Mouse (Mus musculus) forebrain, embryonic 13.5 days (tissue): Measurements from ENCODE around the gene Rcor2. TPM values are rescaled to one million over a fixed set of nuclear protein-coding genes. Genes with fewer than 3 reads are reported as not detected.

Experiments used
- ATAC-seq: fragments of 200-750 bp; cut with Nextera tagmentation; 2 replicates; pipeline ENCODE4 v1.8.0; 2017
- H3K27ac ChIP-seq: fragments of 300-500 bp; sonication (generic); 2 replicates; pipeline ENCODE4 v1.5.1; 2015; ENCODE audit warnings: inconsistent platforms, mild to moderate bottlenecking, moderate library complexity
- H3K27me3 ChIP-seq: fragments of 300-500 bp; sonication (generic); 2 replicates; pipeline ENCODE4 v1.6.1; 2015; ENCODE audit warnings: mild to moderate bottlenecking, inconsistent platforms
- H3K36me3 ChIP-seq: fragments of 300-500 bp; sonication (generic); 2 replicates; pipeline ENCODE4 v1.6.1; 2015; ENCODE audit warnings: mild to moderate bottlenecking, inconsistent platforms; ENCODE audit not compliant: poor library complexity, severe bottlenecking
- H3K4me1 ChIP-seq: fragments of 300-500 bp; sonication (generic); 2 replicates; pipeline ENCODE4 v1.6.1; 2015; ENCODE audit warnings: inconsistent platforms
- H3K4me2 ChIP-seq: fragments of 300-500 bp; sonication (generic); 2 replicates; pipeline ENCODE4 v1.6.1; 2015; ENCODE audit warnings: inconsistent platforms, mild to moderate bottlenecking, moderate library complexity
- H3K4me3 ChIP-seq: fragments of 300-500 bp; sonication (generic); 2 replicates; pipeline ENCODE4 v1.5.1; 2015; ENCODE audit warnings: mild to moderate bottlenecking, inconsistent platforms
- H3K9ac ChIP-seq: fragments of 300-500 bp; sonication (generic); 2 replicates; pipeline ENCODE4 v1.6.1; 2015; ENCODE audit warnings: mild to moderate bottlenecking, inconsistent platforms
- H3K9me3 ChIP-seq: fragments of 300-500 bp; sonication (generic); replicated peaks from 2 replicates; pipeline ENCODE4 v1.6.1; 2016; ENCODE audit warnings: inconsistent platforms
- WGBS: fragments of 180-500 bp; shearing (Covaris S2); methylation state at CpG from one replicate; pipeline ENCODE4 v1.1.7; 2015; 5-methylcytosine and 5-hydroxymethylcytosine counted together
- polyA plus RNA-seq: library from polyadenylated mRNA; unstranded; fragments of >200 nt; fragmentation: Nextera tagmentation; extraction: Ambion mirVana; gene quantifications from 2 replicates; pipeline ENCODE4 v1.2.1, GENCODE M21; 2015

The Rcor2 gene
- polyA plus RNA-seq, 1 experiment from 2014 or later = 58.1 TPM

DNA sequence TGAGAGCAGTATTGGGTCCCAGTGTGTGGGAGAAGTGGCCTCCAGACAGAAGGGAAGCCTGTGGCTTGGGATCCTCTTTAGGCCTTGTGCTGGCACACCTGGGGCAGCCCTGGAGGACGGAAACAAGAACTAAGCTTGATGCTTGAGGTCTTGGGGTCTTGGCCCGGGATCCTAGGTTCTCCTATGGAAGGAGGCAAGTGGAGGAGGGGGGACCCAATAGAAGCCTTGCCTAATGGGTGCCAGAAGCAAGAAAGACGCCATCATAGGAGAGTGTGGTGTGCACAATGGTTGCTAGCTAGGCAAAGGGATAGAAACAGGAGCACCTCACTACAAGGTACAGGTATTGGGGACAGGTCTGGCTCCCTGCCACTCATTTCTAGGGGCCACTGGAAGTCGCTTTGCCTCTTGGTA lies 699 bp upstream of the Rcor2 start:
- Histone ChIP-seq H3K27me3 (no peaks in the 10 kb centered on the region), H3K9me3 (0 out of 2 replicates have a peak, but pooled peaks cover 4% of the 10 kb centered on the region), H3K36me3 (peaks cover 16% of the 10 kb centered on the region), H3K4me3 (peak overlapping the region; percentile 91), H3K4me1 (peaks cover 62% of the 10 kb centered on the region), H3K4me2 (peak overlapping the region; percentile 77), H3K27ac (peak overlapping the region; percentile 100), H3K9ac (peak overlapping the region; percentile 98)
- 22% methylated on average over 4 of the region's 4 CpGs for WGBS
- peak; percentile 6; the same call in 1 of the 2 replicates for ATAC-seq

DNA sequence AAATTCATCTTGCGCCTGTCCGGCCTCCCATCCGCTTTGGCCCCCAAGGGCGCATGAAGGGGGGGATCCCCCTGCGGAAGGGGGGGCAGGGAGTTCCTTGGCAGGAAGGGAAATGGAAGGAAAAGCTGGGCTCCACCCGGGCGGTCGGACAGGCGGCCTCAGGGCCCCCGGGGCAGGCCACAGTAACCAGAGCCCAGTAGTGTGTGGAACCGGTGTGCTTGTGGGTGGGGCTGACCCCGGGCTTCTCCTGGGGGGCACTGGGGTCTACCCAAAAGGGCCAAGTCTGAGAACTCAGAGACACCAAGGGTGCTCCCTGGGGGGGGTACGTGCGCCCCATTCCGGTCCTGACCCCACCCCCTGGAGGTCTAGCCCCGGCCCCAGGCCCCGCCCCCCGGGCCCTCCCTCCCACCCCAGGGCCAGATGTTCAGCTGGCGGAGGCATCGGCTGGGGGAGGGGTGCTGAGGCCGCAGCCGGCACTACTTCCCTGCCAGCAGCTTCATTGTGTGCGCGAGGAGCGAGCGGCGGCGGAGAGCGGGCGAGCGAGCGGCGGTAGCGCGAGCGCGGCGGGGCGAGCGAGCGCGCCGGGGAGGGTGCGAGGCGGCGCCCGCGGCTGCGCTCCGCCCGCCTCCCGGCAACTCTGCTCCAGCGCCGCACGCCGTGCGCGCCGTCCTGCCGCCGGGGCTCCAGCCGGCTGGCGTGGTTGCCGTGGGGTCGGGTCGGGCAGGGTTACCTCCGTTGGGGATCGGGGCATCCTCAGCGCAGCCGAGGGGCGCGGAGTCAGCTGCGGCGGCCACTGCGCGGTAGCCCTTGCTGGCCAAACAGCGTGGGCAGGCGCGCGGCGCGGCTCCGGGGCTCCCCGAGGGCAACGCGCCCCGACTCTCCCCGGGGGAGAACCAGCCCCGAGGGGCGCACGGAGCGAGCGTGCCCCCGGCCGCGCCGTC lies 926 bp downstream of the Rcor2 start:
- Histone ChIP-seq H3K27ac (peak overlapping the region; percentile 100), H3K27me3 (no peaks in the 10 kb centered on the region), H3K9me3 (no peaks in the 10 kb centered on the region), H3K4me2 (peak overlapping the region; percentile 77), H3K36me3 (peaks cover 33% of the 10 kb centered on the region), H3K4me3 (peak overlapping the region; percentile 91), H3K4me1 (peaks cover 74% of the 10 kb centered on the region), H3K9ac (peak overlapping the region; percentile 98)
- under 1% methylated on average over 39 of the region's 97 CpGs for WGBS
- peak; percentile 51 for ATAC-seq

DNA sequence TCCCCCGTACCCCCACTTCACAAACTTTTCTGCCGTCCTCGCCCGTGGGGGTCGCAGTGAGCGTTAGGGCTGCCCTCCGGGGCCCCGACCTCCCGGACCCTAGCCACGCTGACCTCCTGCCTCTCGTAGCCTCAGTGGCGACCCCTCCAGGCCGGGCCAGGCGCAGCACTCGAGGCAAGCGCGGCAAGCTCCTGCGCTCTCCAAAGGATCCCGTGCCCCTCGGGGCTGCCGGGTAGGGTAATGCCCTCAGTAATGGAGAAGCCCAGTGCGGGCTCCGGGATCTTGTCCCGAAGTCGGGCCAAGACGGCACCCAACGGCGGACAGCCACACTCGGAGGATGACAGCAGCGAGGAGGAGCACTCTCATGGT lies 1.6 kb downstream of the Rcor2 start:
- H3K9ac ChIP-seq = peak overlapping the region; percentile 98
- under 1% methylated on average over 28 of the region's 30 CpGs for WGBS
- H3K27ac ChIP-seq = peak overlapping the region; percentile 100
- peak overlapping the region; percentile 77 for H3K4me2 ChIP-seq
- ATAC-seq = peak; percentile 20
- H3K9me3 ChIP-seq = no peaks in the 10 kb centered on the region
- peaks cover 39% of the 10 kb centered on the region for H3K36me3 ChIP-seq
- peak overlapping the region; percentile 91 for H3K4me3 ChIP-seq
- no peaks in the 10 kb centered on the region for H3K27me3 ChIP-seq
- peaks cover 75% of the 10 kb centered on the region for H3K4me1 ChIP-seq

DNA sequence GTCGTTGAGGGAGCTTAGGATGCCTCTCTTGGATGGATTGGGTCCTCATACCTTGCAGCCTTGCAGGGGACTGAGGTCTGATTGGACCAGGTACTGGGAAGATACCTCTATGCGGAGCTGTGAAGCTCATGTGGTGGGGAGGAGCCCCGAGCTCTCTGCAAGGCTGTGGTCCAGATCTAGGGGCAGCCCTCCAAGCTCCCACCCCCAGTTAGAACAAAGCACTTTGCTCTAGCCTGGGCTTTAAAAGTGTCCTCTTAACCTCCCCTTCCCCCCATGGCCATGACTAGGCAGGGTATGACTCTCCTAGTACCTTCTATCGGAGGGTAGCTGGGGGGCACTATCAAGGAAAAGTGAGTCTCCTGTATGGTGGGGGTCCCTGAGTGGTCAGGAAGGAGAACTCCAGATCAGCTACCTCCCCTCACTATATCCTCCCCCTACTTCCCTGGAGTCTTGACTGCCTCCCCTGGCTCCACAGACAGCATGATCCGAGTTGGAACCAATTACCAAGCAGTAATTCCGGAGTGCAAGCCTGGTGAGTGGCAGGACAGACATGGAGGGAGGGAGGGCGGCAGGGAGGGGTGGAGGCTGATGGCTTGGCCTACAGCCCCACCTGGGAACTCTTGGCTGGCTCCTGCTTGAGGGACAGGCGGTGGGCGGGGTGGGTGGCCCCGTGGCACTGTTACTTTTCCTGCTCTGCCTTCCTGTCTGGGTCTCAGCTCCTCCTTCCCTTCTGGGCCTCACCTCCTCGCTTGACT lies 2.3 kb downstream of the Rcor2 start:
- peak overlapping the region; percentile 100 for H3K27ac ChIP-seq
- no peaks in the 10 kb centered on the region for H3K27me3 ChIP-seq
- peak overlapping the region; percentile 98 for H3K9ac ChIP-seq
- peaks cover 80% of the 10 kb centered on the region for H3K4me1 ChIP-seq
- H3K4me3 ChIP-seq = peak overlapping the region; percentile 91
- WGBS = 9% methylated on average over 11 of the region's 11 CpGs
- peak overlapping the region; percentile 77 for H3K4me2 ChIP-seq
- H3K9me3 ChIP-seq = no peaks in the 10 kb centered on the region
- peaks cover 47% of the 10 kb centered on the region for H3K36me3 ChIP-seq
- ATAC-seq = no peak

- H3K4me1 ChIP-seq = peaks cover 77% of the 10 kb centered on the region
- no peak for ATAC-seq
- 91% methylated on average over 4 of the region's 4 CpGs for WGBS
- H3K9me3 ChIP-seq = no peaks in the 10 kb centered on the region
- peaks cover 87% of the 10 kb centered on the region for H3K36me3 ChIP-seq
- no peaks in the 10 kb centered on the region for H3K27me3 ChIP-seq
- H3K4me2 ChIP-seq = no peak overlapping the region
- H3K9ac ChIP-seq = no peak overlapping the region
- peak overlapping the region; percentile 93; the same call in 1 of the 2 replicates for H3K27ac ChIP-seq
- no peak overlapping the region for H3K4me3 ChIP-seq
Measured at GRCm38 (mm10) chr19:7273486-7273885, 6.4 kb downstream of the Rcor2 start.

DNA sequence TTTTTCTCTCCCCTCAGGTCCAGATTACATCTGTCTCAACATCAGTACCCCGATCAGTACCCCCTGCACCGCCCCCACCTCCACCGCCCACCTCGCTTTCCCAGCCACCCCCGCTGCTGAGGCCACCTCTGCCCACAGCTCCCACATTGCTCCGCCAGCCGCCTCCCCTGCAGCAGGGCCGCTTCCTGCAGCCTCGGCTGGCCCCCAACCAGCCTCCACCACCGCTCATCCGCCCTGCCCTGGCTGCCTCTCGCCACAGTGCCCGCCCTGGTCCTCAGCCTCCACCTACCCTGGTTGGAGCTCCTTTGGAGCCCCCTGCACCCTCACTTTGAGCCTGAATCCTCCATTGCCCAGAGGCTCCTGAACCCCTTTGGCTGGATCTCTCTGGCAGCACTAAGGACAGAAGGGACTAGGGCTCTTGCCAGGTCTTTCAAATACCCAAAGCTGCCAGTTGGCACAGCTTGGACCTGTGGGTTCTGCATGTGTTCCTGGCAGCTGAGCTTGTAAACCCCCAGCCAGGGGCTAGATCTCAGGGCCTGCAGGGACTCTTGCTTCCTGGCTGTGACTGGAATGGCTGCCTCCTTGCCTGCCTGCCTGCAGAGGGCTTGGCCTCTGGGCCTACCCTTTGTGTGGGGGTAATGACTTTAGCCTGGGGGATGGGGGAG lies 7.3 kb downstream of the Rcor2 start:
- Histone ChIP-seq H3K4me2 (peak overlapping the region; percentile 27), H3K4me3 (0 out of 2 replicates have a peak overlapping the region, but pooled peaks have one; percentile 4), H3K4me1 (peaks cover 81% of the 10 kb centered on the region), H3K27ac (peak overlapping the region; percentile 93), H3K9me3 (no peaks in the 10 kb centered on the region), H3K36me3 (peaks cover 95% of the 10 kb centered on the region), H3K9ac (peak overlapping the region; percentile 47), H3K27me3 (no peaks in the 10 kb centered on the region)
- 75% methylated on average over 12 of the region's 13 CpGs for WGBS
- peak; percentile 28; the same call in 1 of the 2 replicates for ATAC-seq

- no peak for ATAC-seq
- 50% methylated on average over 7 of the region's 7 CpGs for WGBS
- peaks cover 96% of the 10 kb centered on the region for H3K36me3 ChIP-seq
Measured at GRCm38 (mm10) chr19:7275131-7275789, 8.1 kb downstream of the Rcor2 start.

GRCm38 (mm10) chr19:7276053-7276659 lies 9.0 kb downstream of the Rcor2 start:
- Histone ChIP-seq H3K4me2 (peak overlapping the region; percentile 27; the same call in 1 of the 2 replicates), H3K27me3 (no peaks in the 10 kb centered on the region), H3K4me1 (peaks cover 73% of the 10 kb centered on the region), H3K4me3 (no peak overlapping the region; the same call in 1 of the 2 replicates), H3K9ac (peak overlapping the region; percentile 49), H3K36me3 (peaks cover 96% of the 10 kb centered on the region), H3K27ac (peak overlapping the region; percentile 93), H3K9me3 (no peaks in the 10 kb centered on the region)
- WGBS = 28% methylated on average over 7 of the region's 7 CpGs
- 0 out of 2 replicates have a peak, but pooled peaks have one; percentile 12 for ATAC-seq

More at GRCm38 (mm10) chr19:7275131-7275789, 8.1 kb downstream of the Rcor2 start:
- Histone ChIP-seq H3K9me3 (no peaks in the 10 kb centered on the region), H3K27ac (peak overlapping the region; percentile 93), H3K4me3 (peak overlapping the region; percentile 10; the same call in 1 of the 2 replicates), H3K4me1 (peaks cover 75% of the 10 kb centered on the region), H3K9ac (peak overlapping the region; percentile 47), H3K27me3 (no peaks in the 10 kb centered on the region), H3K4me2 (peak overlapping the region; percentile 27)

- Histone ChIP-seq H3K27me3 (no peaks in the 10 kb centered on the region), H3K27ac (peak overlapping the region; percentile 93), H3K9me3 (no peaks in the 10 kb centered on the region), H3K4me3 (no peak overlapping the region), H3K36me3 (peaks cover 96% of the 10 kb centered on the region), H3K9ac (peak overlapping the region; percentile 16; the same call in 1 of the 2 replicates), H3K4me2 (no peak overlapping the region), H3K4me1 (peaks cover 66% of the 10 kb centered on the region)
- no peak for ATAC-seq
- WGBS = 58% methylated on average over 7 of the region's 7 CpGs
Measured at GRCm38 (mm10) chr19:7276796-7277195, 9.7 kb downstream of the Rcor2 start.

GRCm38 (mm10) chr19:7278200-7278906 lies 11.2 kb downstream of the Rcor2 start:
- Histone ChIP-seq H3K36me3 (peaks cover 96% of the 10 kb centered on the region), H3K4me3 (no peak overlapping the region), H3K9ac (peak overlapping the region; percentile 17), H3K4me2 (no peak overlapping the region), H3K4me1 (peaks cover 58% of the 10 kb centered on the region), H3K27me3 (no peaks in the 10 kb centered on the region), H3K9me3 (no peaks in the 10 kb centered on the region), H3K27ac (peak overlapping the region; percentile 93)
- WGBS = 74% methylated on average over 6 of the region's 6 CpGs
- no peak for ATAC-seq
